Mouse (Mus musculus): ENCODE measurements around the gene Meig1.
"Not testable (repeated sequence)": the region's sequence is repeated elsewhere in the genome, so short reads cannot be mapped to it uniquely, and the experiment has no call there.

Gene Meig1

DNA sequence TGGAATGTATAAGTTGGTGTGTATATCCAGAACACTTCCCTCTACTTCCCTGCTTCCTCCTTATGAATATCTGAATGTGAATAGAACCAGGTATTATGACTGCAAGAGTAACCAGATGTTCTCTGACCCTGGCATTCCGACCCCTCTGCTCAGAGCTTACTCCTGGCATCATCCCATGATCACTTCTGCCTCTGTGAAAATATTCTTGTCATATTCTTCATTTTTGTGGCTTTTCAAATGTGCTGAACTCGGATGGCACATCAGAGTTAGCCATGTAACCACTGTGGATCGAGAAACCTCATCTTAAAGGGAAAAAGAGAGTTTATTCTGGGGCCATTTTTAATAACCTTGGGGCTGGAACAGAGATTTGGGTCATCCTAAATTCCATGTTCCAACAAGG lies at the start of gene Meig1:
Gene Meig1, minus strand, starts transcription at position 101 of the 400 bp plus-strand sequence.
- no peak for DNase-seq (ENCODE audit: low read depth, low spot score)

DNA sequence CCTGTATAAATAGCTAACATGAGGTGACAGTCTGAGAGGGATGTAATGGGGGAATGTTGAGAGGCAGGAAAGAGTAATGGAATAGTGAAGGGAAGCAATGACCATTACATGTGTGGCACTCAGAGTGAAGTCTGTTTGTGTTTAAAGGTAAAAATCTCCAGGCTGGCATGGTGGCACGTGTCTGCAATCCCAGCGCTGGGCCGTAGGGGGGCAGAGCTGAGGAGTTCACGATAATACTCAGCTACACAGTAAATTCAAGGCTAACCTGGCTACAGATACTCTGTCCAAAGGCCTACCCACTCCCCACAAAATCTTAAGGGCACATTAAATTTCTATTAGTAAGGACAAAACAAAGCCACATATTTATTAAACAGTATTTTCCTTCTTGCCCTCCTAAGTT lies 34.1 kb upstream of the Meig1 start:
- no peak for DNase-seq (ENCODE audit: low read depth, low spot score)

DNA sequence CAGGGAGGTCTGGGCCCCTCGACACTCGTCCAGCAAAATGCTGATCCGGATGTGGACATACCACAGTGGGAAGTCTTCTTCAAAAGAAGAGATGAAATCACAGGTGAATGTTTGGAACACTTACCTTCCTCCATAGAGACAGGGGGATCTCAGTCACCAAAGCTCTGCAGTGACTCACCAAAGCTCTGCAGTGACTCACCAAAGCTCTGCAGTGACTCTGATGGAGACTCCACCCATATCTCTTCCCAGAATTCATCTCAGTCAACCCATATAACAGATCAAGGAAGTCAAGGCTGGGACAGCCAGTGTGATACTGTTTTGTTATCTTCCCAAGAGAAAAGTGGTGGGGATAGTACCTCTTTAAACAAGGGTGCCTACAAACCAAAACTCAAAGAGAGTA lies 30.6 kb upstream of the Meig1 start:
- DNase-seq (ENCODE audit: low read depth, low spot score), result no peak

DNA sequence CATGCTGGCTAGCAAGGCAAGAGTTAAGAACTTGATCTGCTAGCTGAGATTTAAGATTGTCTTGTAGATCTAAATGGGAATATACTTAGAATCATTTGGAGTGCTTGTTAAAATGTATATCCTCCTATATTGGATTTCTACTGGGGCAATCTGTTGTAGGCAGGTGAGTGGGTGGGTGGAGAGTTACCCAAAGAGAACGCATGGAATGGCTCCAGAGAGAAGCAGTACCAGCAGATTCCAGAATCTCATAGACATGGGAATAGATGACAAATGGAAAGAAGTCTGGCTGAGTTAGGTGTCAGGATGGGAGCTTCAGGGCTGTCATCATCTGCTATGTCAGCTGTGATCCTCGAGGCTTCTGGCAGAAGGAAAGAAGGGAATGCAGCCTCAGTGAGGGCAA lies 27.0 kb upstream of the Meig1 start:
- no peak for DNase-seq (ENCODE audit: low read depth, low spot score)

DNA sequence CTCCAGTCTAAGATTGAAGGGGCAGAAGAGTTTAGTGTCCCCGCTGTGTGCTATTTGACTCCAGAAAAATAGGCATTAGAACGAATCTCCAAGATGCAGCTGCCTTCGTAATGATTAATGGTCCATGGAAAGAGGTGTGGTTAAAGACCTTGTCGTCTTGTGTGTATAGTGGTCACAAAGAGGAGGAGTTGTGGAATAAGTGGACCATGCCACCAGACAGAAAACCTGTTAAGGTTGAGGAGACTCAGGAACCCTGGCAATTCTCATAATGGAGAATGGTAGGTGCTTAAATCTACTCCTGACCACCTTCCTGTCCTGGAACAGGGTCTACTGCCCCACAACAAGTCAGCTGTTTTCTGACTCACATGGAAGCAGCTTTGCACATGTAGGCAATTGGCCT lies 23.5 kb upstream of the Meig1 start:
- no peak for DNase-seq (ENCODE audit: low read depth, low spot score)

DNA sequence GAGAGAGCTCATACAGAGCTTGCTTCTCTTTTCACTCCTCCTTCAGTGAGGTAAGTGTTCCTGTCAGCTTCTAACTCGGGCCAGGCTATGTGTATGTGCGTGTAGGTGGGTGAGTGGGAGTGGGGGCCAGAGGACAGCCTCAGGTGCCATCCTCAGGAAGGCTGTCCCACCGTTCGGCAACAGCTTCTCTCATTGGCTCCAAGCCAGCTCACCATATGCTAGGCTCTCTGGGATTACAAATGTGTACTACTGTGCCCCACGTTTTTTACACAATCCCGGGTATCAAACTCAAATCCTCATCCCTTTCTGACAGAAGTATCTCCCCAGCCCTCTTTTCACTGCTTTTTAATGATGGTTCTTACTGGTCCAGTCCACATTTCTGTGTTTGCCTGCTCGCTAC lies 21.8 kb upstream of the Meig1 start:
- DNase-seq (ENCODE audit: low read depth, low spot score), result no peak

DNA sequence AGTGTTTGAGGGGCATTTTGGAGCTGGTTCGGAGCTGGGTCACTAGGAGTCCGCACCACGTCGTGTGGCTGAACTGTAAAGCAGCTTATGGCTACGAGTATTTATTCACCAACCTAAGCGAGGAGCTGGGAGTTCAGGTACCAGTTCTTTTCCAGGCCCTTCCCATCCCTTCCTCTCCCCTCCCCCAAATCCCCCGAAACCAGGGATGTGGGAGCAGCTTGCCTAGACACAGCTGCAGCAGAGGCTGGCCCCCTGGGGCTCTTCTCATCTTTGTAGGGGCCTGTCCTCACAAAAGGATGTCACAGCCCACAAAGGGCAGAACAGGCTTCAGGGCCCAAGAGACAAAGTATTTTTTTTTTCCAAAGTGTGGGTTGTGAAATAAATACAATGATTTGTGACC lies 15.5 kb upstream of the Meig1 start:
- no peak for DNase-seq (ENCODE audit: low read depth, low spot score)

DNA sequence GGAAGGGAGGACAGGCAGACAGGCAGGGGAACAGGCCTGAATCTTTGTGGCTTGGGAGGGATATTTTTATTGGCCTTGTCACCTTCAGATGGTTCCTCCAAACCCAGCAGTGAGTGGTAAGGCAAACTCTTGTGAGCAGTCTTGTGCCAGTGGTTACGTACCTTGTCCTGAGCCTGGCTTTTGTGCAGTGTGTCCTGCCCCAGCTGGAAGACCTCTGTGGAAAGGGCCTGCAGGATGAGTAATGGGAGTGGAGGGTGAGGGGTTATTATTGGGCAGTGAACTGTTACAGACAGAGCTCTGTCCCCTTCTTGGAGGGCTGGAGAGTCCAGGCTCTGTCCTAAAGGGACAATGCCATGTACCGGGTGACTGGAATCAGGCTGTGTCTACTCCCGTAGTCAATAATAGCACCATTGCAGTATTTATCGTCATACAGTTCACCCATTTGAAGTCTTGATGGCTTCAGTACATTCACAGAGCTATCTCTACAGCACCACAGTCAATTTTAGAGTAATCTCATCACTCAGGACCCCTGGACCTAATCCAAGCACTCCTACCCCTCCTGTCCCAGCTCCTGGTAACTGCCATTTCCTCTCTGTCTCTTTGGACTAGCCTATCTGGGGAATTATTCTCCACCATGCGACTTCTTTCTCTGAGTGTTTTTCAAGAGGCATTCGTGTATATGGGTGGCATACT lies 13.1 kb upstream of the Meig1 start:
- no peak for DNase-seq (ENCODE audit: low read depth, low spot score)

DNA sequence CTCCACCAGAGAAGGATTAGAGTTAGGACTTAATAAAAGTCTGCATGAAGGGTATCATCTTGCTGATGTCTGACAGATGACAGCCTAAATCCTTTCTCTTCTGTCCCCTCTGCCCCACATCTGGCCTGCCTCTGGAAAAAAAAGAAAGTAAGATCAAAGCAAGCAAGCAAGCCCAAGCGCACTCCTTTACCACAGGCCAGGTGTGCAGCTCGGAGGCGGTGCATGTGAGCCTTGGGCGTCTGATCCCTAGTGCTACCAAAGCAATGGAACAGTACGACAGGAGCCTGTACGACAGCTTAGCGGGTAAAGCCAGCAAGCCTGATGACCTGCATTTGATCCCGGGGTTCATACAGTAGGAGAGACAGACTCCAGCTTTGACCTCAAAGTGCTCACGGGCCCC lies 8.5 kb upstream of the Meig1 start:
- peak; percentile 11 for DNase-seq (ENCODE audit: low read depth, low spot score)

DNA sequence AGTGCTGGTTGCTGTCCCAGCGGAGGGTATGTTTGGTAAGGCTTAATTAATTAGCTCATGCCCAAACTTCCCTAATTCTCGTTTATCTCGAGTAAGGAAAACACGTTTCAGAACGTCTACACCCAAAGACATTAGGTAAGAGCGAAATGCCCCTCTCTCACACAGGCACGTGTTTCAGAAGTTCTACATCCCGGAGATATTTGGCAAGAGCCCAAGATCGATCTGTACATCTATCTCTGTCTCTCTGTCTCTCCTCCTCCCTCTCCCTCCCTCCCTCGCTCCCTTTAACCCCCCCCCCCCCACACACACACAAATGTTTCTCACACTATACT lies 2.1 kb upstream of the Meig1 start:
- DNase-seq (ENCODE audit: low read depth, low spot score), result no peak

DNA sequence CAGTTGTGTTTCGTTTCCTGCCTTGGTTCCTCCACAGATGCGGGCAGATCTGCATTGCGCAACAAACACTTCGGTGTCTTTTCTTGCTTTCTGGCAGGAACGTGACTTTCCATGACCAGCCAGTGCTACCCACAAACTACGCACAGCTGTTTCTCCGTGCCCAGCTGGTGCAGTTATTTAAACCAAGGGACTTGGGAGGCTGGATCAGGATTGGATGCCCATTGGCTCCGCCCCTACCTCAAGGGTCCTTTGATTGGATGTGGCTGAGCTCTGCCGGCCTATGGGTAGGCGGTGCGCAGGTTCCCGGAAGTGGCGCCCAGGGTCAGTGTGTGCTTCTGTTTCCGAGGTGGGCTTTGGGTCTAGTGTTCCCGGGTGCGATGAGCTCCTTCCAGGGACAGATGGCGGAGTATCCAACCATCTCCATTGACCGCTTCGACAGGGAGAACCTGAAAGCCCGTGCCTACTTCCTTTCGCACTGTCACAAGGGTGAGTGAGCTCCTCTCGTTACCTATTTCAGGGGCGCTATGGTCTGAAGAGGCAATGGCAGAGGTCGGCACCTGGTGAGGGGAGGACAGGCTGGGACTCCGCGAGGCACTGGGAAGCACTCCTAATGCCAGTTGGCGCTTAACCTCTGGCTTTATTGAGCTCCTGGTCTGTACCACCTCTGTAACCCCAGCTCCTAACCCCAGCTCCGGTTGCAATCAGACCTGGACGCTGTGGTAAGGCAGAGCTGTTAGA lies 1.6 kb upstream of the Meig1 start, which contains the start of gene Dclre1c:
Gene Dclre1c, plus strand, starts transcription at position 291 of the 738 bp plus-strand sequence.
- peak; percentile 93 for DNase-seq (ENCODE audit: low read depth, low spot score)

DNA sequence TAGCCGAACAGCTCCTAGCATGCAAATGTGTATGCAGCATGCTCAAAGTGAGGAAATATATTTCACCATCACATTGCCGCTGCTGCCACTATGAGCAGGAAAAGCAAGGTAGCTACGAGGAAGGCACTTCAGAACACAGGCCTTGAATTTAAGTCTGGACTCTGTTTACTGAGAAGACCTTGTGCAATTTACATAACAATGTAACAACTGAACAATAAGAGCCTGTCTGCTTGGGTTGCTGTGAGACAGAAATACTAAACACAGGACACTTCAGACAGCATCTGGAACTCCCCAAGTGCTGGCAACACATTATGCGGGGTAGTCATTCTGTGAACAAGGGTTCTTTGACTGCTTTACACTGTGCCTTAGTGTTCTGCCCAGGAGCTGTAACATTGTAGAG lies 2.3 kb downstream of the Meig1 start:
- DNase-seq (ENCODE audit: low read depth, low spot score), result peak; percentile 50

DNA sequence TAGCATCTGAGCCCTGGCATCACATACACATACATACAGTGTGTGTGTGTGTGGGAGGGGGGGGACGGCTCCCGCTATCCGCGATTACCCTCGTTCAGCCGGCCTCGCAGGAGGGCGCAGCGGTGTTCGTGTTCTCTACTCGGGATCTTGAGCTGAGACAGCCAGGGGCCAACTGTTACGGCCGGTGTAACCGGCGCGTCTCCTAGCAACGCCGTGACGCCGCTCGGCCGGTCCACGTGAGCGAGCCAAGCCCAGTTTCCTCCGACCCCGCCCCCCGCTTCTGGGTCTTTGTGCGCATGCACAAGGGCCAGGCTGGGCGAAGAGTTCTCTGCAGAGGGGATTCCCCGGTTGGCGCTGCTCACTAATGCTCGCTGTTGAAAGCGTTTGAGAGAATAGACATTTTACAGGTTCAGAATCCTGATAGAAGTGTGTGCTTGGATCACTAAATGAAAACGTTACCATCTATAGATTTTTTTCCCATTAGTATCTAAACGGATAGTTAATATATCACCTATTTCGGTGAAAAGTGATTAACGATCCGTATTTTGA lies 3.5 kb downstream of the Meig1 start:
- peak; percentile 96 for DNase-seq (ENCODE audit: low read depth, low spot score)

DNA sequence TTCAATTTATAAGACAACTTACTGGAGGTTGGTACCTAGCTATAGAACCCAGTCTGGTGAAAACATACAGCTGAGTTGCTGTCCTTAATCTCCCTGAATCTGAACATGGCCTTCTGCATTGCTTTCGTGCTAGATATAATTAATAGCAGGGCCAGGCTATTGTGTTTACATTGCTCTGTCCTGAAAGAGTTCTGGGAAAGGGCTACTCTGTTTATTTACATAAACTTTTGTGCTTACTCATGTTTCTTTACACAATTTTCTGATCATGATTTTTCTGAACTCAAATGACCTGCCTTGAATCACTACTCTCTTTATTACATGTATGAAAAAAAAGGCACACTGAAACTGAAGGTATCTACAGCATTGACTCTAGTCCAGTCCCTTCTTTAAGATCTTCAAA lies 6.8 kb downstream of the Meig1 start:
- no peak for DNase-seq (ENCODE audit: low read depth, low spot score)

DNA sequence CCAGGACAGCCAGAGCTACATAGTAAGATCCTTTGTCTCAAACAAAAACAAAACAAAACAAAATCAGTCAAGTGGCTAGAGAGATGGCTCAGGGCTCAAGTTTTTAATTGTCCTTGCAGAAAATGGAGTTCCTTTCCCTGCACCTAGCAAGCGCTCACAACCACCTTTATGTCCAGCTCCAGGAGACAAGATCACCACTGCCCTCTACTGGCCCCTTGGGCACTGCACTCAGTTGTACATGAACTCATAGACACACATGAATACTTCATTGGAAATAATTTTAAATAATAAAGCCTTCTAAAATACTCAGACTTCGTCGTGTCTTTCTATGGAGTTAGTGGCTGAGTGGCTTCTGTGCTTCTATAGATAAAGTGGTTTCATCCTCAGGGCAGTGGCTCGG lies 8.2 kb downstream of the Meig1 start:
- DNase-seq (ENCODE audit: low read depth, low spot score), result peak; percentile 70

DNA sequence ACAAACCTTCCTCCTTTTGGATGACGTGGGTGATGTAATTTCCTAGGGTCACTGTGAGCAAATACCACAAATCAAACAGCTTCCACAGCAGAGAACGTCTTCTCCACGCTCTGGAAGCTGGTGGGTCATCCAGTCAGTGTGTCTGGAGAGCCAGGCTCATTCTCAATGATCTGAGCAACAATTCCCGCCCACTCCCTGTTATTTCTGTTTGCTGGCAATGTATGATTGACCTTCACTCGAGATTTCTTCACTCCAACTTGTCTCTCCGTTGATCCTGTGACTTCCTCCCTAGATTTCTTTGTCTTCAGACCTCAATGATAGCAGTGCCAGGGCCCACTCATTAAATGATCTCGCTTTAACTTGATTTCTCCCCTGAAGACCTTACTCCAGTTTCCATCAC lies 14.7 kb downstream of the Meig1 start:
- DNase-seq (ENCODE audit: low read depth, low spot score), result no peak

DNA sequence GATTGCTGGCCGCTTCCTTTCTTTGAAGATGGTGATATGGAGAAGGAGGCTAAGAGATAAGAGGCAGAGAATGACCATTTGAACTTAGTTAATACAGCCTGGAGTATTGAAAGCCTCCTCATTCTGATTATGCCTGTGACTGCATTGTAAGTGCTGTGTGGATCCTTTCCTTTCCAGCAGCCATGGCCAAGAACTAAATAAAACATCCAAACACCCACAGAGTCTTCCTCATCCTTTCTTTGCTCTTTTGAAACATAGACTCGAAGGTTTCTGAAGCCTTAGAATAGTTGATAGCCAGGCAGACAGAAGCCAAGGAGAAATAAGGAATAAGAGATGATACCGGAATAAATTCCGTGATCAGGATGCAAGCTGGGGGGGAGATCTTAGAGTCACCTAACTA lies 16.5 kb downstream of the Meig1 start:
- no peak for DNase-seq (ENCODE audit: low read depth, low spot score)

DNA sequence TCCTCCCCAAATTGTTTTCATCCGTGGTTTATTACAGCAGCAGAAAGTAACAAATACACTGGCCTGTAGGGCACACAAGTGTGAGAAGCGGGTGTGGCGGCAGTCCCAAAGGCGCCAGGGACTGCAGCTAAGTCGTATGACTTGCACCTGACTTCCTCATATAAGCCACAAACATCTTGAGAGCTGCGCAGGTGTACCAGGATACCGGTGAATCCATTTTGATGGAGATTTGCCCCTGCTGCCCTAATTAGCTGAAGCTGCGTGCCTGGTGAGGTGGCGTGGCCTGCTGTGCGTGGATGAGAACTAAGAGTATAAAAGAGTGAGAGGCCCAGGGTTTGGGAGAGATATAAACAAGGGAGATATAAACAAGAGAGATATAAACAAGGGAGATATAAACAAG lies 25.3 kb downstream of the Meig1 start, which contains the start of gene Olah:
Gene Olah, minus strand, starts transcription at position 101 of the 400 bp plus-strand sequence.
- not testable (repeated sequence) for DNase-seq (ENCODE audit: low read depth, low spot score)

DNA sequence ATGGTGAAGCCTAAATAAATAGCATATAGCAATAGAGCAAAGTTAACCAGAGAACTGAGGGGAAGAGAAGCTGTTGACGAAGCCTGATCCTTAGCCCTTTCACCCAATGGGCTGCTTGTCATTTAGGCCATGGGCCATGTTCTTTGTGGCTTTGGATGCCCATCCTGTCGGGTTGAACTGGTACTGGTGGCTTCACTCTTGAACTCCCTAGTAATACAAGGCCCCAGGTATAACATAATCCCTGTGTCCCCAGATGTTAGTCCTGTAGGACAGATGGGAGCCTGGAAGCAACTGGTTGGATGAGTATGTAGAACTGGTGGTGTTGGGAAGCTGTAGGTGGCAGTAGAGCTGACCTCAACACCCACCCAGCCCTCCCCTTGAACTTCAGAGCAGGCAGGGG lies 30.5 kb downstream of the Meig1 start:
- DNase-seq (ENCODE audit: low read depth, low spot score), result no peak

DNA sequence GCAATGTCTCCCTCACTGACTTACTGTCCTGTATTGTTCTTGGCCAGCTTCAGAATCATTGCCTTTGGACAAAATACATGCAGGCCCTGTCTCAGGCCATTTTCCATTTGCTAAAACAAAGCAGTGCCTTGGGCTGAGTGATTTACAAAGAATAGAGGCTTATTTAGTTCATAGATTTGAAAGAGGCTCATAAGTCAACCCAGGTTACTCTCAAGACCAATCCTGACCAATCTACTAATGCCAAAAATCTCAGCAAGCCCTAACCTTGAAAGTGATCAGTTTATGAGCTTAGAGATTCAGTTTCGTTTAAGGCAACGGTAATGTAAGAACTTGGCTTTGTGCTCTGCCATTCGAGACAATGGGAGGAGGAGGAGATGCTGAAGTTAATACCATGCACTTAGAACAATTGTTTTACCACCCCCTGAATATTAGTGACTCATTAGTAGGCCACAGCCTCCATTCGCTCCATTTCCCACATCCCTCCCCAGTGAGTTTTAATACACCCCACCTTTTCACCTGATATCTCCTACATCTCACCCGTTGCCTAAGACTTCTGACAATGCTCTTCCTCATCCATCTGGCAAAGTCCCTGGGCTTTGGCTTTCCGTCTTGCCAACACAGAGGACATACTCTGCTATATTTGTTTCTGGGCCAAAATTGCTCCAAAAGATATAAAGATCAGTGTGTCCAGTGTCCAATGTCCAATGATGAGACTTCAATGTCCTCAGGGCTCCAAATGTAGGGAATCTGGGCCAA lies 35.2 kb downstream of the Meig1 start:
- no peak for DNase-seq (ENCODE audit: low read depth, low spot score)

DNA sequence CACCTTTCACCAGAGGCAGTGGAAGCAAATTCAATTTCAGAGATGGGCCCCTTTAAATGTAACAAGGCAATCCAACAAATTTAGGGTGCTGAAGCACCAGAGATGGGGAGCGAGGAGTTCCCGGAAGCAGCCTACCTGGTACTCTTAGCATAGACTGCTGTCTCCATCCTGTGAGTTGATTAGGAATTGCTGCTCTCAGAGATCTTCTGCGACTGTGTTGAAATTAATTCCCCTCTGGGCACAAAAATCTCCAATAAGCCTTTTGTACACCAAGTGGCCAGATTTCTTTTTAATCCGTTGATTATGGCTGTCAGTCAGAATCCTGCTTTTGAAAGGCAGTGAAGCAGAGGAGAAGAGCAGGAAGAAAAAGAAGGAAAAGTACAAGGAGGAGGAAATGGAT lies 57.3 kb downstream of the Meig1 start:
- DNase-seq (ENCODE audit: low read depth, low spot score), result no peak

DNA sequence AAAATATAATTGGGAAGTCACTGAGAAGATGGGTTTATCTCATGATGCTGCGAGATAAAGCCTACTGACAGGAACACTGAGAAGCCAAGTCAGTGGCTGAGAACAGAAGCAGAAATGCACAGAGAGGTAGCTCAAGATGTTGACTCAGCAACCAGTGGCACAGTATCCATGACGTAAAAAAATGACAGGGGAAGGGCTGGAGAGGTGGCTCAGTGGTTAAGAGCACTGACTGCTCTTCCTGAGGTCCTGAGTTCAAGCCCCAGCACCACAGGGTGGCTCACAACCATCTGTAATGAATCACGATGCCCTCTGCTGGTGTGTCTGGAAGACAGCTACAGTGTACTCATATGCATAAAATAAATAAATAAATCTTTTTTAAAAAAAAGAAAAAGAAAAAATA lies 61.4 kb downstream of the Meig1 start:
- no peak for DNase-seq (ENCODE audit: low read depth, low spot score)
